Mouse (Mus musculus) embryonic fibroblast, embryonic 13.5 days (primary cell): ENCODE data around the gene Mkrn2. TPM values are rescaled to one million over a fixed set of nuclear protein-coding genes. Genes with fewer than 3 reads are reported as not detected.

Experiments
- H3K27ac ChIP-seq: 2 replicates; pipeline ENCODE4 v1.5.1; 2012; ENCODE audit warnings: low read length, control low read depth, inconsistent platforms; ENCODE audit not compliant: insufficient read depth
- H3K4me1 ChIP-seq: 2 replicates; pipeline ENCODE4 v1.6.1; 2011; ENCODE audit warnings: low read length; ENCODE audit not compliant: control insufficient read depth, insufficient read depth
- H3K4me3 ChIP-seq: 2 replicates; pipeline ENCODE4 v1.5.1; 2011; ENCODE audit warnings: mild to moderate bottlenecking, control low read depth, low read length; ENCODE audit not compliant: insufficient read depth
- CTCF ChIP-seq: IDR thresholded peaks from 2 replicates; pipeline ENCODE4 v1.5.1; 2011; ENCODE audit warnings: mild to moderate bottlenecking, control low read depth, low read length, moderate library complexity, borderline replicate concordance; ENCODE audit not compliant: insufficient read depth
- POLR2A ChIP-seq: IDR thresholded peaks from 2 replicates; pipeline ENCODE4 v1.6.1; 2011; ENCODE audit warnings: low read depth, mild to moderate bottlenecking, control low read depth, low read length, moderate library complexity
- polyA plus RNA-seq: library from polyadenylated mRNA; stranded (reverse); fragments of >200 nt; gene quantifications from 2 replicates; pipeline ENCODE4 v1.2.4, GENCODE M21; 2011; ENCODE audit warnings: low read depth; ENCODE audit not compliant: missing spikeins, insufficient read length

The Mkrn2 gene
- polyA plus RNA-seq, 1 experiment: 22.2 TPM

GRCm38 (mm10) chr6:115606461-115606860 lies 4.8 kb downstream of the Mkrn2 start:
- Histone ChIP-seq H3K4me3 (no peak overlapping the region), H3K4me1 (no peaks in the 10 kb centered on the region), H3K27ac (no peak overlapping the region)
- TF ChIP-seq POLR2A (no peak), CTCF (no peak)

DNA sequence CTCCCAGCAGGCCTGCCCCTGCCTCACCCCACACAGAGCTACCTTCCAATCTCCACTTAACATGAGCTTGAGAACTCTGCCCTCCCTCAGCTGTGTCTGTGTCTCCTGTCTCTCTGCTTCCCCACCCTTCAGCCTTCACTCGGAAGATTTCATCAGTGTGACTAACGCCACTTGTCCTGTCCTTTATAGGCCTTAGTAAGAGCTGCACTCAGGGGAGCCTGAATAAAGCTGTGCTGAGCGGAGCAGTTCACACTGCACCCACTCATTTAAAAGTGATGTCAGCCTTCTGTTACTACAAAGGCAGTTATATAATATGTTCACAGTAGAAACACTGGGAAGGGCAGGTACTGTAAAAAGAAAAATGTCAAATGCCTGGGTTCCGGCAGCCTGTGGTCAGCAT lies 5.7 kb downstream of the Mkrn2 start:
- Histone ChIP-seq H3K27ac (no peak overlapping the region), H3K4me3 (no peak overlapping the region), H3K4me1 (no peaks in the 10 kb centered on the region)
- no peak for TF ChIP-seq CTCF
- no peak for TF ChIP-seq POLR2A

DNA sequence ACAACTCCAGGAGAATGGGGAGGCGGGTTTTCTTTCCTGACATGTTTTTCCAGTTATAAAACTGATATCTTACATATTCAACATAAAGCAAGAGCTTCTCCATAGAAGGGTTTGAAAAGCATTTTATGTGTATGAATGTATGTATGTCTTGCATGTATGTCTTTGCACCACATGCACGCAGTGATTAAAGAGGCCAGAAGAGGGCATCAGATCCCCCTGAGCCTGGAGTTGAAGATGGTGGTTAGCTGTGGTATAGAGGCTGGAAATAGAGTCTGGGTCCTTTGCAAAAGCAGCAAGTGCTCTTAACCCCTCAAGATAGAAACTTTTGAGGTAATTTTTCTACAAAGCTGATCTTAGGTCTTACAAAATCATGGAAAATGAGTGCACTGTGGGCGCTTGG lies 7.4 kb downstream of the Mkrn2 start:
- H3K4me1 ChIP-seq: no peaks in the 10 kb centered on the region
- TF ChIP-seq POLR2A: no peak
- 0 out of 2 replicates have a peak, but pooled peaks have one; percentile 7 for TF ChIP-seq CTCF
- H3K27ac ChIP-seq: no peak overlapping the region
- no peak overlapping the region for H3K4me3 ChIP-seq

GRCm38 (mm10) chr6:115610301-115610700 lies 8.6 kb downstream of the Mkrn2 start:
- Histone ChIP-seq H3K27ac (no peak overlapping the region), H3K4me1 (no peaks in the 10 kb centered on the region), H3K4me3 (no peak overlapping the region)
- TF ChIP-seq POLR2A (no peak), CTCF (no peak)

DNA sequence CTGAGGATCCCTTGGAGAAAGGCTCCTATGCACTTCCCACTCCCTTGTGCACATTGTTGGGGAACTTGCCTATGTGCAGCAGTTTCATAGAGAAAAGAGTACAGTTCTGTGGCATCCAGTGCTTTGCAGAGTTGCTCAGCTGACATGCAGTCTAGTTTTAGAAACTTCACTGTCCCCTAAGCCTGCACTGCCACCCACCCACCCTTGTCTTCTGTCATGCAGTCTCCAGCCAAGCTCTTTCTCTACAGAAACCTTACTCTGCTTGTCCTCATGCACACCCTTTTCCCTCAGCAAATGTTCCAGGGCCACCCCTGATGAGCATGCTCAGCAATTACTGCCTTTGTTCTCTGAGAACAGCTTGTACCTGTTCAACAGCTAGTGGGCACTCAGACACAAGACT lies 12.1 kb downstream of the Mkrn2 start:
- no peak overlapping the region for H3K4me3 ChIP-seq
- no peaks in the 10 kb centered on the region for H3K4me1 ChIP-seq
- no peak overlapping the region for H3K27ac ChIP-seq
- no peak for TF ChIP-seq POLR2A

DNA sequence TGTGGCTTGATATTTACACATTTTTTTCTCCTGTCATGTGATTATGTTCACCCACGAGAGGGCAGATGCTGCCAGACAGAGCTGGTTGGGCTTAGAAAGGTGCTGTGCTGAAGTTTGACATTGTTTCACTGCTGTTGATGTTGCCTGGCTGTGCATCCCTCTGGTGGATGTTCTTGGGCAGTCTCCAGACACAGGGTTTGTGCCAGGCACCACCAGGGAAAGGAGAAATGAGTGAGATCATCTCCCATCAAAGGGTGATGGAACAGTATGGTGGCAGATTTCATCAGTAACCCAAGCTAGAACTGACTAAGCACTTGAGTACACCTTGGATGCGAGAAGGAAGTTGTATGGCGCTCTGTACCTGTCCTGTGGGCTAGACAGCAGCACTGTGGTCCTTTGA lies 14.3 kb downstream of the Mkrn2 start:
- H3K27ac ChIP-seq: no peak overlapping the region

GRCm38 (mm10) chr6:115619818-115620217 lies 18.1 kb downstream of the Mkrn2 start:
- H3K27ac ChIP-seq: no peak overlapping the region
- no peaks in the 10 kb centered on the region for H3K4me1 ChIP-seq
- no peak overlapping the region for H3K4me3 ChIP-seq
- no peak for TF ChIP-seq POLR2A
- no peak for TF ChIP-seq CTCF

More for the DNA sequence above, 14.3 kb downstream of the Mkrn2 start:
- Histone ChIP-seq H3K4me1 (no peaks in the 10 kb centered on the region), H3K4me3 (no peak overlapping the region)
- no peak for TF ChIP-seq POLR2A
- no peak for TF ChIP-seq CTCF

DNA sequence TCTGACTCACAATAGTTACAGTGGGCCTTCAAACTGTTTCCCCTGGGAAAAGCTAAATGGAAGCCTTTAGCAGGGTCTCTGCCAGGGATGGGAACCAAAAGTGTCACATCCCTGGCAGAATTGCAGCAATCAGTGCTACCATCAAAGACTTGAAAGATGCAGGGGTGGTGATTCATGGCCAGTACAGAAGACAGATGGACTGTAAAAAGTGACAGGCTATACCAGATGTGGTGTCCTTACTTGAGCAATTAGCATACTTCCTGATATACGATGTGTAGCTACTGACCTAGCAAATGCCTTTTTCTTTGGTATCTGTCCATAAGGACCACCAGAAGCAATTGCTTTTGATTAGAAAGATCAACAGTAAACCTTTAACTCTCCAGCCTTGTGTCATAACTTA lies 19.2 kb downstream of the Mkrn2 start:
- no peaks in the 10 kb centered on the region for H3K4me1 ChIP-seq
- no peak overlapping the region for H3K4me3 ChIP-seq
- TF ChIP-seq CTCF (no peak), POLR2A (no peak)
- no peak overlapping the region for H3K27ac ChIP-seq

GRCm38 (mm10) chr6:115626121-115626520 lies 24.4 kb downstream of the Mkrn2 start:
- no peaks in the 10 kb centered on the region for H3K4me1 ChIP-seq
- TF ChIP-seq POLR2A (no peak), CTCF (no peak)
- no peak overlapping the region for H3K27ac ChIP-seq
- H3K4me3 ChIP-seq: no peak overlapping the region

DNA sequence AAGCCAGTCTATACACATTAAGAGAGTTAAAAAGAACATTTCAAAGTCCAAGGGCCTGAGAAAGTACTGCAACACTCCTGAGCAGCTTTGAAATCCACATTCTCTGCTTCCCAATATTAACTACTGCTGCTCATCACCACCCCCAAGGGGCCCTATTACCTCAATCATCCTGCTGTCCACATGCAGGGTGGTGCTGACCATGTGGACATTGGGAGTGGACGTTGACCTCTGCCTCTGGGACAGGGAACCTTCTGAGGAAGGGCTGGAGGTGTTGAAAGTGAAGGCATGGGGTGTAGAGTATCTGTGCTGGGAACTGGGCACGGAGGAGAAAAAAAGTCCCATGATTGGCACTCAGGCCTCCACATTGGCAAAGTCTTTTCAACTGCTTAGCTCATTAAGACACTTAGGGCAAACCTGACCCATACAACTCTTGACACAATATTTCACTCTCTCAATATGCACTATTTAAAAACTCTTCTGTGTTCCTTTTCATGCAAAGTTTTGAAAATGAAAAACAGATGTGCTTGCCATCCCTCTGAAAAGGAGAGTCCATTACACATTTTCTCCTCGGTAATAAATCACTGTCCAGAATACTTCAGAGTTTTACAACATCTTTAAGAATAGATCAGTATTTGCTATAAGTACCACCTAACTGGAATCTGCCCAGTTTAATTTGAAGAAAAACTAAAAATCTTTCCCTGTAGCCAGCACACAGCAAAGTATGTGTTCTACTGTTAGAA lies 29.5 kb downstream of the Mkrn2 start:
- no peak overlapping the region for H3K27ac ChIP-seq
- TF ChIP-seq POLR2A (no peak), CTCF (no peak)
- H3K4me1 ChIP-seq: peaks cover 2% of the 10 kb centered on the region; the same call in 1 of the 2 replicates
- no peak overlapping the region for H3K4me3 ChIP-seq
